Mouse (Mus musculus) bone marrow macrophage, adult 2 months (primary cell): ENCODE results near the gene Cgnl1.

Source experiments
- CTCF ChIP-seq: IDR thresholded peaks from 2 replicates; pipeline ENCODE4 v1.5.1; 2012; ENCODE audit warnings: low read depth, mild to moderate bottlenecking, low read length, moderate library complexity
- POLR2A ChIP-seq: IDR thresholded peaks from 2 replicates; pipeline ENCODE4 v1.6.1; 2012; ENCODE audit warnings: mild to moderate bottlenecking, low read depth, low read length, borderline replicate concordance

DNA sequence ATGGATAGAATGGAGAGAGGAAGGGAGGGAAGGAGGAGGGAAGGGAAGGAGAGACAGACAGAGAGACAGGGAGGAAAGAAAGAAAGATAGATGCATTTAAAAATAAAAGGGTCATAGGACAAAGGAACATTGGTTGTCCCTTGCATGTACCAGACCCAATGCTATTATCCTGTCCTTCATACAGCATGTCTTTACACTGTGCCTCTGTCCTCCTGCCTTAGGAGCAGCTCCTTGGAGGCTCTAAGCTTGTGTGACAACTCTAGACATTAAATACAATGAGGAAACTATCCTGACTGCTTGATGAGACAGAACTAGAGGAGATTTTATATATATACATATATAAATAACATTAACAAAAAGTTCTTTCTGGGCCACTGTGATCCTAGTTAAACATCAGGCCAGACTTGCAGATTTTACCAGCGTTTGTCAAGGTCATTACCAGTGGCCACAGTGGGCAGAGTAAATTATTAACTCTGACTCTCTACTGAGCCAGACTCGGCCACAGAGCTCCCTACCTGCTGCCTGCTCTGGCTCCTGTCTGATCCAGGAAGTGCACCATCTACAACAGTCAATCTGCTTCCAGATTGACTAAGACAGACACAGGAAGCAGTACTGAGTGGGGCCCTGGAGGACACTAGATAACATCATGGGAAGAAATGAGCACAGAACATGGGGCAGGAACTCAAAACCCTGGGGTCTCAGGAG, 81.9 kb downstream of the Cgnl1 start:
- TF ChIP-seq CTCF: no peak
- TF ChIP-seq POLR2A: no peak
